ENCODE assay signal across 8 mouse cellular contexts in the genomic region with DNA sequence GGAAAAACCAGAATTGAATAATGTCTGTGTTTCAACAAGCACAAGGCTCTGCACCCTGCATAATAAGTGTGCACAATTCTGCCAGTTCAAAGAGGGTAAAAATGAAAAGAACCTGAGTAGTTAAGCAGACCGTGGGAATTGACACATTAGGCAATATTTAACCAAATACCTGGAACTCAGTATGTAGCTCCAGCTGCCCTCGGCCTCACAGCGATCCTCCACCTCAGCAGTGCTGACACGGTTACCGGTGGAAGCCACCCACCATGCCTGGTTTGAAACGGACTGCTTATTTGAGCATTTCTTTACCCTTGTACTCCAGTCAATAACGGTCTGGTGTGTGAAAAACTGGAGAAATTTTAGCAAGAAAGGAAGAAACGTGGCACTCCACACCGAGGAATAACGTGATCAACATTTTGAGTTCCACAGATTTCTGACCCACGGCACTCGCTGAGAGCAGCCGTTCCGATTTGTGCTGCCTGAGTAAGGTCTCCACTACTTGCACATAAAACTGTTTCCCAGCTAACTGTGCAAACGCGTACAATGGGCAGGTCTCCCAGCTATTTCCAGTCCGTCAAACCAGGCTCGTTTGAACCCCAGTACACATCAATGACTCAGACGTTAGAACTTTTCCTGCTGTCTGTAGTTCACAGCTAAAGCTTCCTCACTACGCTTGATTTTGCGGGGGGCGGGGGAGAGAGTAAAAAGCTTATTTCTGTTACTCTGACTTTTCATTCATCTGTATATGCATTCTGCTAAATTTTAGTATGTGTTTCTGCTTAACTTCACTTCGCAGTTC. TPM values are rescaled to one million over a fixed set of nuclear protein-coding genes. Genes with fewer than 3 reads are reported as not detected.
DNase-seq lines count a peak whose midpoint lies in the region; ATAC-seq lines count a peak whose summit lies in the region.

No protein-coding gene starts in this region.

- H3K36me3 ChIP-seq in erythroblast, embryonic 14.5 days (ENCODE audit: control insufficient read depth) = peaks cover 8% of the 10 kb centered on the region; the same call in 1 of the 2 replicates
- H3K36me3 ChIP-seq in hindbrain, embryonic 13.5 days = 0 out of 2 replicates have a peak, but pooled peaks cover 2% of the 10 kb centered on the region
- no peaks in the 10 kb centered on the region for H3K36me3 ChIP-seq in limb, embryonic 15.5 days

- H3K27me3 ChIP-seq in erythroblast, embryonic 14.5 days (ENCODE audit: control insufficient read depth) = peaks cover 3% of the 10 kb centered on the region; the same call in 1 of the 2 replicates
- H3K27me3 ChIP-seq in hindbrain, embryonic 13.5 days = 0 out of 2 replicates have a peak, but pooled peaks cover 4% of the 10 kb centered on the region
- no peaks in the 10 kb centered on the region for H3K27me3 ChIP-seq in limb, embryonic 15.5 days

- H3K4me3 ChIP-seq in erythroblast, embryonic 14.5 days (replicated peaks) = peak overlapping the region; percentile 75
- H3K4me3 ChIP-seq in brown adipose tissue, adult 24 weeks (ENCODE audit: insufficient read depth, low read depth, low read length) = peak overlapping the region; percentile 85
- H3K4me3 ChIP-seq in hindbrain, embryonic 13.5 days = peak overlapping the region; percentile 57
- peak overlapping the region; percentile 58 for H3K4me3 ChIP-seq in limb, embryonic 15.5 days

- ATAC-seq in erythroblast, adult 5-6 weeks (replicated peaks; ENCODE audit: low FRiP score, poor library complexity, severe bottlenecking) = no peak
- no peak for ATAC-seq in hindbrain, embryonic 13.5 days (ENCODE audit: low FRiP score)
- no peak for ATAC-seq in limb, embryonic 15.5 days (ENCODE audit: insufficient number of reproducible peaks, low FRiP score, low TSS enrichment, low read depth)

- DNase-seq in B cell, adult 2 months = peak; percentile 6 to 13
- DNase-seq in retina, embryonic 14.5 days (ENCODE audit: low spot score) = peak; percentile 22
- no peak for DNase-seq in cerebellum, postnatal 4 days (ENCODE audit: low spot score in 2 of 2)

- H3K9ac ChIP-seq in hindbrain, embryonic 13.5 days = peak overlapping the region; percentile 72
- H3K9ac ChIP-seq in limb, embryonic 15.5 days = 0 out of 2 replicates have a peak overlapping the region, but pooled peaks have one; percentile 54

- H3K27ac ChIP-seq in brown adipose tissue, adult 24 weeks (replicated peaks; ENCODE audit: low read depth, low read length) = no peak overlapping the region; the same call in 1 of the 2 replicates
- no peak overlapping the region for H3K27ac ChIP-seq in hindbrain, embryonic 13.5 days
- H3K27ac ChIP-seq in limb, embryonic 15.5 days = no peak overlapping the region

- 11% methylated on average over 23 of the region's 23 CpGs for WGBS in hindbrain, embryonic 13.5 days
- 7% methylated on average over 23 of the region's 23 CpGs for WGBS in limb, embryonic 15.5 days

- no peaks in the 10 kb centered on the region for H3K9me3 ChIP-seq in erythroblast, embryonic 14.5 days (ENCODE audit: control insufficient read depth, low read length)
- H3K9me3 ChIP-seq in hindbrain, embryonic 13.5 days = no peaks in the 10 kb centered on the region
- H3K9me3 ChIP-seq in limb, embryonic 15.5 days = no peaks in the 10 kb centered on the region

- H3K4me1 ChIP-seq in erythroblast, embryonic 14.5 days (ENCODE audit: control insufficient read depth) = peaks cover 26% of the 10 kb centered on the region
- no peaks in the 10 kb centered on the region for H3K4me1 ChIP-seq in brown adipose tissue, adult 24 weeks (ENCODE audit: control insufficient read depth, insufficient read depth, insufficient read length, low read length)
- H3K4me1 ChIP-seq in hindbrain, embryonic 13.5 days (replicated peaks) = peaks cover 18% of the 10 kb centered on the region
- H3K4me1 ChIP-seq in limb, embryonic 15.5 days = peaks cover 10% of the 10 kb centered on the region

- H3K4me2 ChIP-seq in hindbrain, embryonic 13.5 days = peak overlapping the region; percentile 94
- peak overlapping the region; percentile 89 for H3K4me2 ChIP-seq in limb, embryonic 15.5 days

RNA-seq across cellular contexts. Expression of a gene that starts 1.0 kb away (rescaled TPM):
- 0.04 and 0.10 TPM in 2 replicates for polyA plus RNA-seq in erythroblast, embryonic 14.5 days (2012)
- 9.8 and 19.0 TPM in 2 replicates for total RNA-seq in erythroblast, adult 5-6 weeks (2015; ENCODE audit: low replicate concordance)
- 9.8 and 11.2 TPM in 2 replicates for total RNA-seq in erythroblast, adult 5-6 weeks (2017; ENCODE audit: low replicate concordance)
- polyA plus RNA-seq in brown adipose tissue, adult 24 weeks (2012; ENCODE audit: insufficient read depth, insufficient read length, missing spikeins) = 205 and 234 TPM in 2 replicates
- polyA plus RNA-seq in hindbrain, embryonic 13.5 days (2015; fragmentation: Nextera tagmentation; extraction: Ambion mirVana) = 93.0 and 95.0 TPM in 2 replicates
- 95.5 and 97.2 TPM in 2 replicates for polyA plus RNA-seq in limb, embryonic 15.5 days (2015; fragmentation: Nextera tagmentation; extraction: Ambion mirVana)

RNA-seq across cellular contexts. Expression of a gene that starts 13.6 kb away (rescaled TPM):
- 0.36 and 0.62 TPM in 2 replicates for polyA plus RNA-seq in erythroblast, embryonic 14.5 days (2012)
- not detected in 2 replicates for total RNA-seq in erythroblast, adult 5-6 weeks (2015; ENCODE audit: low replicate concordance)
- not detected in 2 replicates for total RNA-seq in erythroblast, adult 5-6 weeks (2017; ENCODE audit: low replicate concordance)
- 0.36 and 0.58 TPM in 2 replicates for polyA plus RNA-seq in brown adipose tissue, adult 24 weeks (2012; ENCODE audit: insufficient read depth, insufficient read length, missing spikeins)
- polyA plus RNA-seq in hindbrain, embryonic 13.5 days (2015; fragmentation: Nextera tagmentation; extraction: Ambion mirVana) = 6.3 and 7.5 TPM in 2 replicates
- polyA plus RNA-seq in limb, embryonic 15.5 days (2015; fragmentation: Nextera tagmentation; extraction: Ambion mirVana) = 1.7 and 2.1 TPM in 2 replicates

RNA-seq across cellular contexts. Expression of a gene that starts 49.2 kb away (rescaled TPM):
- polyA plus RNA-seq in erythroblast, embryonic 14.5 days (2012) = 0.05 and 0.16 TPM in 2 replicates
- total RNA-seq in erythroblast, adult 5-6 weeks (2015; ENCODE audit: low replicate concordance) = 3.3 and 5.0 TPM in 2 replicates
- total RNA-seq in erythroblast, adult 5-6 weeks (2017; ENCODE audit: low replicate concordance) = 2.8 and 3.9 TPM in 2 replicates
- polyA plus RNA-seq in brown adipose tissue, adult 24 weeks (2012; ENCODE audit: insufficient read depth, insufficient read length, missing spikeins) = 5.1 and 8.7 TPM in 2 replicates
- 19.5 and 20.9 TPM in 2 replicates for polyA plus RNA-seq in hindbrain, embryonic 13.5 days (2015; fragmentation: Nextera tagmentation; extraction: Ambion mirVana)
- 9.3 and 9.9 TPM in 2 replicates for polyA plus RNA-seq in limb, embryonic 15.5 days (2015; fragmentation: Nextera tagmentation; extraction: Ambion mirVana)

Comparison
In these comparisons a context has a peak if more than half of its experiments do, and no peak if none do; other contexts are left out.
1. DNase-seq: peak in B cell, adult 2 months (2 of 2) and retina, embryonic 14.5 days (single experiment); none in cerebellum, postnatal 4 days (0 of 2).
2. RNA of a gene that starts 1.0 kb away (polyA plus RNA-seq): 205 to 234 TPM in brown adipose tissue, adult 24 weeks, 95.5 to 97.2 TPM in limb, embryonic 15.5 days and 93.0 to 95.0 TPM in hindbrain, embryonic 13.5 days; 0.04 to 0.10 TPM in erythroblast, embryonic 14.5 days; every median in the first group is over 10 times any median in the second.
3. Peak in every context shown above with its lines, with median percentiles within 50 percentile points of each other: H3K4me3 ChIP-seq.